Mouse (Mus musculus) lung, postnatal 0 days (tissue): ENCODE measurements at regions not wholly inside any gene's neighbourhood (a gene's known extent, or its start where the extent isn't known, plus 50 kb on each side); places are given as distances from the start of the nearest gene placed in this dataset.

Experiments
- ATAC-seq: fragments of 200-750 bp; cut with Nextera tagmentation; 2 replicates; pipeline ENCODE4 v1.8.0; 2017; ENCODE audit warnings: moderate library complexity
- DNase-seq: peaks from one replicate; pipeline ENCODE4 v3.0.0-alpha.2; 2016; ENCODE audit warnings: low spot score
- H3K27ac ChIP-seq: fragments of 300-500 bp; sonication (generic); 2 replicates; pipeline ENCODE4 v1.5.1; 2014; ENCODE audit warnings: antibody characterized with exemption, mild to moderate bottlenecking, low read length, mixed read lengths
- H3K27me3 ChIP-seq: fragments of 300-500 bp; sonication (generic); replicated peaks from 2 replicates; pipeline ENCODE4 v1.6.1; 2014; ENCODE audit warnings: low read length, mixed read lengths; ENCODE audit not compliant: insufficient read depth
- H3K36me3 ChIP-seq: fragments of 300-500 bp; sonication (generic); 2 replicates; pipeline ENCODE4 v1.6.1; 2014; ENCODE audit warnings: low read length, mixed read lengths; ENCODE audit not compliant: insufficient read depth
- H3K4me1 ChIP-seq: fragments of 300-500 bp; sonication (generic); 2 replicates; pipeline ENCODE4 v1.6.1; 2014; ENCODE audit warnings: antibody characterized with exemption, low read depth, low read length, mixed read lengths; ENCODE audit not compliant: insufficient read depth
- H3K4me2 ChIP-seq: fragments of 300-500 bp; sonication (generic); replicated peaks from 2 replicates; pipeline ENCODE4 v1.6.1; 2014; ENCODE audit warnings: low read depth, mild to moderate bottlenecking, low read length, moderate library complexity, mixed read lengths
- H3K4me3 ChIP-seq: fragments of 300-500 bp; sonication (generic); 2 replicates; pipeline ENCODE4 v1.5.1; 2014; ENCODE audit warnings: low read depth, low read length
- H3K9ac ChIP-seq: fragments of 300-500 bp; sonication (generic); replicated peaks from 2 replicates; pipeline ENCODE4 v1.6.1; 2014; ENCODE audit warnings: low read depth, mild to moderate bottlenecking
- H3K9me3 ChIP-seq: fragments of 300-500 bp; sonication (generic); 2 replicates; pipeline ENCODE4 v1.6.1; 2016; ENCODE audit warnings: low read length, mixed read lengths
- CTCF ChIP-seq: IDR thresholded peaks from 2 replicates; pipeline ENCODE4 v1.5.1; 2016; ENCODE audit warnings: antibody characterized with exemption, mild to moderate bottlenecking
- EP300 ChIP-seq: IDR thresholded peaks from 2 replicates; pipeline ENCODE4 v1.6.1; 2016; ENCODE audit warnings: antibody characterized with exemption, mild to moderate bottlenecking, control low read depth
- WGBS: fragments of 180-500 bp; shearing (Covaris S2); extraction: QIAGEN DNeasy Blood & Tissue Kit; methylation state at CpG from one replicate; pipeline ENCODE4 v1.1.7; 2014; 5-methylcytosine and 5-hydroxymethylcytosine counted together

DNA sequence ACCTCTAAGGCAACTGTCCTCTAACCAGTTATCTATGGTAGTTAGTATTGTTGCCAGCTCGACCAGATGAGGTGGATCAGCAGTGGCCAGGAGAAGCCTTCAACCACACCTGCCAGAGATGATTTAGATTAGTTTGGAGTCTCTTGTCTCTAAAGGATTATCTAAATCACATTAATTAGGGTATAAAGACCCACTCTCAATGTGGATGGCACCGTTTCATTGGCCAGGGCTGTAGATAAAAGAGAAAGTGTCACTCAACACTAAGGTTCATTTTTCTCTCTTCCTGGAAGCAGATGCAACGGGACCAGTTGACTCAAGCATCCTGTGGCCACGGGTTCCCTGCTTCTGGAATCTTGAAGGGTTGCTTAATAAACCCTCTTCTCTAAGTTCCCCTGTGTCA, 135.4 kb upstream of the Lyplal1 start:
- Histone ChIP-seq H3K9ac (no peak overlapping the region), H3K36me3 (no peaks in the 10 kb centered on the region), H3K4me1 (no peaks in the 10 kb centered on the region), H3K9me3 (no peaks in the 10 kb centered on the region), H3K27ac (no peak overlapping the region), H3K27me3 (no peaks in the 10 kb centered on the region), H3K4me3 (no peak overlapping the region), H3K4me2 (no peak overlapping the region)
- DNase-seq, result no peak
- 55% methylated on average over 4 of the region's 4 CpGs for WGBS
- ATAC-seq, result no peak
- TF ChIP-seq EP300, result no peak
- no peak for TF ChIP-seq CTCF

DNA sequence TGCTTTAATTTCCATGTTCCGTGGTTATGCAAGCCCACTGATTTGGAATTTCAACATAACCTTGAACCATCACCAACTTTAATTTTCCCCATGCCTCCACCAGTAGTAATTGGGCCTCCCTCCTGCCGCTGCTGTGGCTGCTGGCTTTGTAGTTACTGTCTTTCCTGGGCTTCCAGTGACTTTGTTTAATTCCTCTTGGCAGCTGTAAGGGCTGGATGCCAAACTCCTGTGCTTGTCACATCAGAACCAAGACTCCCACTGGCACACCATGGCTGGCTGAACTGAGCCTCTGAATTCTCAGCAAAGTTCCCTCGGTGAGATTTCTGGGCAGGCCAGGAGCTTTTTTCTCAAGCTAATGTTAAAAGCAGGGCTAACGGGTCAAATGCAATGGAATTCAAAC, 133.2 kb upstream of the Lyplal1 start:
- Histone ChIP-seq H3K27me3 (no peaks in the 10 kb centered on the region), H3K9me3 (no peaks in the 10 kb centered on the region), H3K9ac (no peak overlapping the region), H3K36me3 (no peaks in the 10 kb centered on the region), H3K4me1 (no peaks in the 10 kb centered on the region), H3K27ac (no peak overlapping the region), H3K4me2 (no peak overlapping the region), H3K4me3 (no peak overlapping the region)
- DNase-seq (peak; percentile 49), ATAC-seq (no peak; the same call in 1 of the 2 replicates)
- TF ChIP-seq CTCF, result no peak
- no peak for TF ChIP-seq EP300
- 27% methylated on average over 4 of the region's 4 CpGs for WGBS

DNA sequence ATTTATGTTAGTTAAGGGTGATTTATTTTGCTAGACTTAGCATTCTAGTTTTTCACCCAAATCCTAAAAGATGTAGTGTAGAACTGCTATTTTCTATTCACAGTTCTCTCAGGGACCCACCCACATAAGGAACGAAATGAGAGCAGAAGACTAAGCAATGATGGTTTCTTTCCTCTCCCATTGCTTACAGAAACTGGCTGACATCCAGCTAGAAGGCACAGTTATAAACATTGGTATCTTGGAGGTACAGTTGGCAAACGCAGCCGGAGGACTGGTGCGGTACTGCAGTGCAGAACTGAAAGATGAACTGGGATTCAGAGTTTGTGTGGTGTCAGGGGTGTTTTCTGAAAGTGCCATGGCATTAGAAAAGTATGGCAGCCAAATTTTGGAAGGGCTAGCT, 132.1 kb upstream of the Lyplal1 start:
- H3K36me3 ChIP-seq, result no peaks in the 10 kb centered on the region
- no peak for ATAC-seq
- peak; percentile 19 for DNase-seq
- H3K9me3 ChIP-seq, result no peaks in the 10 kb centered on the region
- no peak overlapping the region for H3K4me3 ChIP-seq
- no peak overlapping the region for H3K9ac ChIP-seq
- H3K27me3 ChIP-seq, result no peaks in the 10 kb centered on the region
- no peaks in the 10 kb centered on the region for H3K4me1 ChIP-seq
- WGBS, result 42% methylated on average over 4 of the region's 4 CpGs
- no peak overlapping the region for H3K27ac ChIP-seq
- TF ChIP-seq EP300 (no peak), CTCF (peak; percentile 44)
- no peak overlapping the region for H3K4me2 ChIP-seq

DNA sequence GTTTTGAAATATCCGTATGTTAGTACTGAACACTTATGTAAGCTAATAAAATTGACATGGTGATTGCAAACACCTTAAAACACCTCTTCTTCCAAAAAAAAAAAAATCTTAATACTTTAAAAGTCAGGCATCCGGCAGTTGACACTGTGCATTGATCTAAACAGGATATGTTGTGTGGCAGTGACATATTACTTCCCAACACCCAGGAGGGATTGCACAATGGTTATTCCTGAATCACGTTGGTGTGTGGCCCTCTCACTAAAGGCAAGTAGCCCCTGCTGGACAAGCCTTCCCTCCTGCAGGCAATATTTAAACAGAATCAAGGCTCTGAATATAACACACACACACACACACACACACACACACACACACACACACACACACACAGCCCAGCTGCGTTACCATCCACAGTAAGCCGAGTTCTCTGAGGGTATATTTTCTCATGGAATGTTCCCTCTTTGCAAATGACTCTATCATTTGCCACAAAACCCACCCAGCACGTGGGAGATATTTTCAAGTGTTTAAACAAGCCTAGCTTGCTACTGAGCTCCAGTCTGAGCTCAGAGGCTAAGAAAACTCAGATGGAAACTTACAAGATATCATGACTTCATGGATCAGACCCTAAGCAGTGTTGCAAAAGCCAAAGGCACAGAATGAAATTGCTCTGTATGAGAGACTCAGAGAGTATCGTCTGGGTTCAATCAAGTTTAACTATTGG, 128.8 kb upstream of the Lyplal1 start:
- H3K9ac ChIP-seq, result no peak overlapping the region
- peak; percentile 28 for TF ChIP-seq CTCF
- no peak for TF ChIP-seq EP300
- DNase-seq, result no peak
- no peak overlapping the region for H3K4me3 ChIP-seq
- no peaks in the 10 kb centered on the region for H3K36me3 ChIP-seq
- H3K27ac ChIP-seq, result no peak overlapping the region
- ATAC-seq, result no peak; the same call in 1 of the 2 replicates
- H3K4me1 ChIP-seq, result no peaks in the 10 kb centered on the region
- H3K9me3 ChIP-seq, result no peaks in the 10 kb centered on the region
- H3K27me3 ChIP-seq, result no peaks in the 10 kb centered on the region
- H3K4me2 ChIP-seq, result no peak overlapping the region
- 36% methylated on average over 7 of the region's 7 CpGs for WGBS

DNA sequence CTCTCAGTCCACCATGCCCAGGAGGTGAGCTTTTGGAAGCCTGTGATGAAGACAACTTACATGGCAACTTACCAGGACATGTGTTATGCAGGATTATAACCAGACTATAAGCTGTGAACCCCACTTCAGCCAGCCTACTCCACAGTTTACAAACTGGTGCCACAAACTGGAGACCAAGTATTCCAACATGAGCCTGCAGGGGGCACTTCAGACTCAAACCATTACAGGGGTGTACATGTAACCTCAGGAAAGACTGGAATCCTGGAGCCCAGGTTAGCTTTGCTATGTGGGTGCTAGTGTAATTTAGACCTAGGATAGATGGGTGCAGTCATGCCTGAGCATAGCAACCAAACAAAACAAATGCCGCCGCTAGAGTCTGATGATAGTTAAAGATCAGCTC, 124.0 kb upstream of the Lyplal1 start:
- H3K27me3 ChIP-seq, result no peaks in the 10 kb centered on the region
- no peak overlapping the region for H3K9ac ChIP-seq
- WGBS, result 95% methylated on average over 2 of the region's 2 CpGs
- TF ChIP-seq EP300 (no peak), CTCF (peak; percentile 57)
- no peaks in the 10 kb centered on the region for H3K9me3 ChIP-seq
- no peaks in the 10 kb centered on the region for H3K36me3 ChIP-seq
- no peak overlapping the region for H3K4me2 ChIP-seq
- no peak overlapping the region for H3K4me3 ChIP-seq
- no peak overlapping the region for H3K27ac ChIP-seq
- no peak for DNase-seq
- ATAC-seq, result no peak
- no peaks in the 10 kb centered on the region; the same call in 1 of the 2 replicates for H3K4me1 ChIP-seq

DNA sequence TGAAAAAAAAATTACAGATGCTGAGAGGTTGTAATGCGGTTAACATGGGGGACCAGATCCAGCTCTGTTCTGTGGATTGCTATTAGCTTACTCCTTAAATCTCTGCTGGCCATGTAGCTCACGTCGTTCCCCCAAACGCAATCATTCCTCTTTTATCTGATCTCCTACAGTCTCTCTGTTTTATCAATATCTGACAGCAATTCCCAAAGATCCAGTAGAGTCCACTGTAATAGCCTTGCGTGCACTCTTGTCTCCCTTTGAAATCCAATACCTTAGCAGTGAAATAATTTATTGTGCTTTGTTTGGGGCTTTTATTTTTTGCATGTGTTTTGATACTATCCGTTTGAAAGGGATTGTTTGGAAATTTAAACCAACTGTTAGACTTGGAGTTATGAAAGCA, 120.4 kb upstream of the Lyplal1 start:
- ATAC-seq (no peak), DNase-seq (no peak)
- 65% methylated on average over 6 of the region's 6 CpGs for WGBS
- H3K4me3 ChIP-seq, result no peak overlapping the region
- no peaks in the 10 kb centered on the region for H3K36me3 ChIP-seq
- H3K4me2 ChIP-seq, result no peak overlapping the region
- H3K9me3 ChIP-seq, result no peaks in the 10 kb centered on the region
- TF ChIP-seq CTCF (no peak), EP300 (no peak)
- H3K4me1 ChIP-seq, result no peaks in the 10 kb centered on the region; the same call in 1 of the 2 replicates
- no peaks in the 10 kb centered on the region for H3K27me3 ChIP-seq
- H3K27ac ChIP-seq, result no peak overlapping the region
- H3K9ac ChIP-seq, result no peak overlapping the region
